Mouse (Mus musculus) testis, adult 2 months (tissue): ENCODE results near the gene Mmel1.
A peak's percentile ranks its signal among the peaks of the same experiment; 100 is the strongest.

Source experiments
- CTCF ChIP-seq: fragments of 200-500 bp; IDR thresholded peaks from 2 replicates; pipeline ENCODE4 v1.5.1; 2012; ENCODE audit warnings: low read depth, mild to moderate bottlenecking, inconsistent platforms, low read length, moderate library complexity; ENCODE audit not compliant: control insufficient read depth, insufficient read depth, insufficient replicate concordance
- POLR2A ChIP-seq: fragments of 200-500 bp; IDR thresholded peaks from 2 replicates; pipeline ENCODE4 v1.6.1; 2012; ENCODE audit warnings: low read depth, mild to moderate bottlenecking, inconsistent platforms, low read length, moderate library complexity; ENCODE audit not compliant: control insufficient read depth

- TF ChIP-seq CTCF (peak; percentile 89), POLR2A (no peak)
Measured at GRCm38 (mm10) chr4:154825662-154826061, 43.7 kb upstream of the Mmel1 start.
